Mouse (Mus musculus): ENCODE measurements at regions not wholly inside any gene's neighbourhood (a gene's known extent, or its start where the extent isn't known, plus 50 kb on each side); places are given as distances from the start of the nearest gene placed in this dataset.
"Not testable (repeated sequence)": the region's sequence is repeated elsewhere in the genome, so short reads cannot be mapped to it uniquely, and the experiment has no call there.

GRCm38 (mm10) chr10:10270297-10270696, 201.8 kb downstream of the Adgb start:
- no peak for DNase-seq (ENCODE audit: low spot score in 2 of 2)

- DNase-seq (ENCODE audit: low spot score in 2 of 2): peak in 1 of 2 experiments; percentile 30
Measured at GRCm38 (mm10) chr10:10252540-10253318, 219.4 kb downstream of the Adgb start.

- DNase-seq (ENCODE audit: low spot score in 2 of 2): peak in 1 of 2 experiments; percentile 25
Measured at GRCm38 (mm10) chr10:10252136-10252535, 220.0 kb downstream of the Adgb start.

- DNase-seq (ENCODE audit: low spot score in 2 of 2): no peak
Measured at GRCm38 (mm10) chr10:10234894-10235523, 237.1 kb downstream of the Adgb start.

GRCm38 (mm10) chr10:10224582-10225144, 247.5 kb downstream of the Adgb start:
- no peak for DNase-seq (ENCODE audit: low spot score in 2 of 2)

GRCm38 (mm10) chr10:10219726-10220125, 252.4 kb downstream of the Adgb start:
- peak; percentile 16 to 69 for DNase-seq (ENCODE audit: low spot score in 2 of 2)

GRCm38 (mm10) chr10:10216892-10217291, 255.2 kb downstream of the Adgb start:
- DNase-seq (ENCODE audit: low spot score in 2 of 2): no peak

GRCm38 (mm10) chr10:10215376-10215775, 256.8 kb downstream of the Adgb start:
- DNase-seq (ENCODE audit: low spot score in 2 of 2): peak in 1 of 2 experiments; percentile 31

- DNase-seq (ENCODE audit: low spot score in 2 of 2): no peak
Measured at GRCm38 (mm10) chr10:10208354-10208753, 263.8 kb downstream of the Adgb start.

GRCm38 (mm10) chr10:10205805-10206520, 266.2 kb downstream of the Adgb start:
- no peak for DNase-seq (ENCODE audit: low spot score in 2 of 2)

- peak in 1 of 2 experiments; percentile 31 for DNase-seq (ENCODE audit: low spot score in 2 of 2)
Measured at GRCm38 (mm10) chr10:10203982-10204381, 268.1 kb downstream of the Adgb start.

- no peak for DNase-seq (ENCODE audit: low spot score in 2 of 2)
Measured at GRCm38 (mm10) chr10:10190308-10190707, 281.8 kb downstream of the Adgb start.

- peak in 1 of 2 experiments; percentile 23 for DNase-seq (ENCODE audit: low spot score in 2 of 2)
Measured at GRCm38 (mm10) chr10:10188113-10188512, 284.0 kb downstream of the Adgb start.

- no peak for DNase-seq (ENCODE audit: low spot score in 2 of 2)
Measured at GRCm38 (mm10) chr10:10186721-10187120, 285.4 kb downstream of the Adgb start.

GRCm38 (mm10) chr10:10185298-10185883, 284.5 kb upstream of the Stxbp5 start:
- DNase-seq (ENCODE audit: low spot score in 2 of 2): no peak

- no peak for DNase-seq (ENCODE audit: low spot score in 2 of 2)
Measured at GRCm38 (mm10) chr10:10184386-10184785, 283.5 kb upstream of the Stxbp5 start.

- DNase-seq (ENCODE audit: low spot score in 2 of 2): not testable (repeated sequence)
Measured at GRCm38 (mm10) chr10:10177037-10177436, 276.2 kb upstream of the Stxbp5 start.

All from layer of hippocampus, adult 18-20 months (tissue).